Mouse (Mus musculus): ENCODE results near the gene Slc39a9. TPM values are rescaled to one million over a fixed set of nuclear protein-coding genes. Genes with fewer than 3 reads are reported as not detected.

The Slc39a9 gene
- polyA plus RNA-seq (2014; fragmentation: Illumina TruSeq; extraction: RNeasy Lipid Tissue Mini Kit (QIAGEN cat#74804); ENCODE audit: low read depth, low replicate concordance), result 29.0 TPM

DNA sequence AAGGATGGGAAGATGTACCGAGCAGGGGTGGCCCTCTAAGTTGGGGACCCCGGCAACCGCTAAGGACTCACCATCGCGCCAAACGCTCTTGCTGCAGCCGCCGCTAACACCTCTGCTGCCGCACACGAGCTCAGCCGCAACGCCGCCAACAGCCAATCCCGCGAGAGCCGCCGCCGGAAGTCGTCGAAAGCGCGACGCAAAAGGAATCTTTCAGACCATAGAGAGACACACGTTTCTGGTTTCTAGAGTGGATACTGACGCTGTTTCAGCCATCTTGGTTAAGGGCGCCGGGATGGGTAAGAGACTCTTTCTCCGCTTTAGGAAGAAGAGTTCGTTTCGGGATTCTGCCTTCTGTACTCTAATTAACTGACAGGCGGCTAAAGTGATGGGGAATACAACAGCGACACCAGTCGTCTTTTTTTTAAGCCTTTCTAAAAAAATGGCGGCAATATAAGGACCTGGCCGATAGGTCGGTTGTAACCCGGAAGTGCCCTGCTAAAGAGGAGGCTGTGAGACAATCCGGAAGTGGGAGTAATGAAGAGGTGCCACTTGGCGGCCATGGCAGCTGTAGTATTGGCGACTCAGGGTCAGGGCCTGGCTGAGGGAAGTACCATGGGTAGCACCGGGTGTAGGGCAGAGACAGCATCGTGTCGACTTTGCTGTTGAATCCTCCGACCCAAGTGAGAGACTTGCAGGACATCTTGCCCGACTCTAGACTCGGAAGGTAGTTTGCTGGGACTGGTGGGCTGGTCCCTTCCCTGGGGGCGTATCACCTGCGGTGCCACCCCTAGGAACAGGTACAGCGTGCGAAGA, at the start of gene Slc39a9, which contains the start of gene Erh:
Gene Slc39a9 (plus strand): TSS at position 191 of the 813 bp plus-strand sequence.
Gene Erh (minus strand): TSS at position 649 of the 813 bp plus-strand sequence.

GRCm38 (mm10) chr12:80692269-80692972, 48.7 kb downstream of the Slc39a9 start, which contains the start of gene Plekhd1:
Gene Plekhd1 (plus strand): TSS chr12:80692591.

Other genes with a start within 250 kb of the Slc39a9 start
- 12.7 TPM for gene Dcaf5, start 207.3 kb upstream of the Slc39a9 start, polyA plus RNA-seq (2014; fragmentation: Illumina TruSeq; extraction: RNeasy Lipid Tissue Mini Kit (QIAGEN cat#74804); ENCODE audit: low read depth, low replicate concordance)
- gene Exd2, start 180.8 kb upstream of the Slc39a9 start, polyA plus RNA-seq (2014; fragmentation: Illumina TruSeq; extraction: RNeasy Lipid Tissue Mini Kit (QIAGEN cat#74804); ENCODE audit: low read depth, low replicate concordance), result 8.0 TPM
- gene Galnt16, start 125.6 kb upstream of the Slc39a9 start, polyA plus RNA-seq (2014; fragmentation: Illumina TruSeq; extraction: RNeasy Lipid Tissue Mini Kit (QIAGEN cat#74804); ENCODE audit: low read depth, low replicate concordance), result not detected
- 24.9 TPM for gene Erh, start 458 bp downstream of the Slc39a9 start, polyA plus RNA-seq (2014; fragmentation: Illumina TruSeq; extraction: RNeasy Lipid Tissue Mini Kit (QIAGEN cat#74804); ENCODE audit: low read depth, low replicate concordance)
- gene Plekhd1, start 48.7 kb downstream of the Slc39a9 start, polyA plus RNA-seq (2014; fragmentation: Illumina TruSeq; extraction: RNeasy Lipid Tissue Mini Kit (QIAGEN cat#74804); ENCODE audit: low read depth, low replicate concordance), result not detected
- not detected for gene Ccdc177, start 116.8 kb downstream of the Slc39a9 start, polyA plus RNA-seq (2014; fragmentation: Illumina TruSeq; extraction: RNeasy Lipid Tissue Mini Kit (QIAGEN cat#74804); ENCODE audit: low read depth, low replicate concordance)
- 15.2 TPM for gene Susd6, start 146.6 kb downstream of the Slc39a9 start, polyA plus RNA-seq (2014; fragmentation: Illumina TruSeq; extraction: RNeasy Lipid Tissue Mini Kit (QIAGEN cat#74804); ENCODE audit: low read depth, low replicate concordance)